ENCODE assay signal across 11 mouse cellular contexts in genomic region chr19:47276730-47277129, GRCm38 (mm10).
DNase-seq lines count a peak whose midpoint lies in the region; ATAC-seq and TF ChIP-seq lines count a peak whose summit lies in the region.
"Had no signal": no experiment of that assay in that cellular context is flagged by ENCODE, and none has a peak within 500 bp of the region (broad histone marks: within the 10 kb centered on the region; RNA-seq: fewer than 3 reads in every experiment).

No protein-coding gene starts in this region.

- H3K9ac ChIP-seq in heart, adult 2 months (ENCODE audit: low read depth, low read length): no peak overlapping the region
- no peak overlapping the region for H3K9ac ChIP-seq in neural tube, embryonic 15.5 days (replicated peaks)
- H3K9ac ChIP-seq: hindbrain, embryonic 15.5 days had no signal

- no peak for ATAC-seq in neural tube, embryonic 15.5 days (ENCODE audit: low FRiP score)
- ATAC-seq: activated CD4-positive, CD25-positive, alpha-beta regulatory T cell, adult 4 months; CD4-positive, CD25-positive, alpha-beta regulatory T cell, adult 4 months had no signal

- peak overlapping the region; percentile 77 for H3K27ac ChIP-seq in heart, adult 2 months
- no peak overlapping the region for H3K27ac ChIP-seq in neural tube, embryonic 15.5 days (replicated peaks)
- H3K27ac ChIP-seq: hindbrain, embryonic 15.5 days had no signal

- no peak overlapping the region for H3K4me3 ChIP-seq in heart, adult 2 months
- H3K4me3 ChIP-seq in neural tube, embryonic 15.5 days (replicated peaks): no peak overlapping the region
- H3K4me3 ChIP-seq: hindbrain, embryonic 15.5 days had no signal

- peaks cover 36% of the 10 kb centered on the region for H3K4me1 ChIP-seq in heart, adult 2 months (ENCODE audit: control insufficient read depth, insufficient read depth, low read length)
- H3K4me1 ChIP-seq in neural tube, embryonic 15.5 days: peaks cover 11% of the 10 kb centered on the region; the same call in 1 of the 2 replicates

- intact Hi-C loops in heart, adult 2 months (cut with DNase I): loop anchor here (5.0 kb wide), 1 partner anchor 41 kb away; no protein-coding TSS in a partner anchor

- H3K27me3 ChIP-seq in heart, adult 2 months (ENCODE audit: control insufficient read depth, insufficient read depth, low read length): no peaks in the 10 kb centered on the region
- no peaks in the 10 kb centered on the region for H3K27me3 ChIP-seq in neural tube, embryonic 15.5 days (replicated peaks)
- H3K27me3 ChIP-seq: hindbrain, embryonic 15.5 days had no signal

- no peaks in the 10 kb centered on the region for H3K9me3 ChIP-seq in neural tube, embryonic 15.5 days (replicated peaks)
- H3K9me3 ChIP-seq: hindbrain, embryonic 15.5 days had no signal

- TF ChIP-seq POLR2A in heart, adult 2 months (IDR thresholded peaks at IDR 0.05; ENCODE audit: insufficient read depth, low read depth, low read length): no peak

- TF ChIP-seq EP300 in heart, adult 2 months (IDR thresholded peaks at IDR 0.05; ENCODE audit: insufficient read depth, low read depth, low read length): peak; percentile 56; the same call in 1 of the 2 replicates

- WGBS in heart, adult 2 months: 29% methylated on average over 6 of the region's 6 CpGs
- 89% methylated on average over 6 of the region's 6 CpGs for WGBS in neural tube, embryonic 15.5 days

- H3K79me2 ChIP-seq in heart, adult 2 months (replicated peaks; ENCODE audit: control insufficient read depth, insufficient read depth, low read length): no peaks in the 10 kb centered on the region

- peaks cover 5% of the 10 kb centered on the region for H3K36me3 ChIP-seq in heart, adult 2 months (ENCODE audit: control insufficient read depth, insufficient read depth, low read length)
- H3K36me3 ChIP-seq in neural tube, embryonic 15.5 days: peaks cover 8% of the 10 kb centered on the region; the same call in 1 of the 2 replicates
- H3K36me3 ChIP-seq: hindbrain, embryonic 15.5 days had no signal

- no peak overlapping the region for H3K4me2 ChIP-seq in neural tube, embryonic 15.5 days
- H3K4me2 ChIP-seq: hindbrain, embryonic 15.5 days had no signal

- peak; percentile 45 for DNase-seq in gastrocnemius, postnatal 25 days
- no peak for DNase-seq in gastrocnemius, adult 8-10 months (ENCODE audit: low spot score in 2 of 2)
- DNase-seq in heart, adult 2 months: peak; percentile 57 to 59
- DNase-seq in kidney, postnatal 4 days: peak; percentile 67 to 75
- DNase-seq in lung, postnatal 4 days: peak; percentile 44 to 68
- DNase-seq in urinary bladder, postnatal 36 days (ENCODE audit: low spot score in 2 of 2): no peak
- DNase-seq in gastrocnemius, postnatal 10 days: no peak

- no peak for TF ChIP-seq CTCF in heart, adult 2 months (IDR thresholded peaks at IDR 0.05)

Comparison
In these comparisons a context has a peak if more than half of its experiments do, and no peak if none do; other contexts are left out.
1. DNase-seq: peak in gastrocnemius, postnatal 25 days (single experiment), heart, adult 2 months (2 of 2), kidney, postnatal 4 days (2 of 2) and lung, postnatal 4 days (2 of 2); none in gastrocnemius, adult 8-10 months (0 of 2), urinary bladder, postnatal 36 days (0 of 2) and gastrocnemius, postnatal 10 days (single experiment).